Mouse (Mus musculus): ENCODE measurements around the gene Gm21905. TPM values are rescaled to one million over a fixed set of nuclear protein-coding genes. Genes with fewer than 3 reads are reported as not detected.

Gene Gm21905
- total and polyA plus RNA-seq, 2 experiments, result not detected

GRCm38 (mm10) chr5:67884422-67885210 lies 61.6 kb downstream of the Gm21905 start:
- H3K79me2 ChIP-seq (ENCODE audit: control insufficient read depth, insufficient read depth, low read length), result no peaks in the 10 kb centered on the region

GRCm38 (mm10) chr5:67883564-67884171 lies 62.6 kb downstream of the Gm21905 start:
- Histone ChIP-seq H3K27me3 (ENCODE audit: control insufficient read depth, insufficient read depth, low read length) (peaks cover 10% of the 10 kb centered on the region; the same call in 1 of the 2 replicates), H3K79me2 (ENCODE audit: control insufficient read depth, insufficient read depth, low read length) (no peaks in the 10 kb centered on the region), H3K4me1 (ENCODE audit: control insufficient read depth, insufficient read depth, low read length) (no peaks in the 10 kb centered on the region), H3K36me3 (ENCODE audit: control insufficient read depth, insufficient read depth, low read length) (no peaks in the 10 kb centered on the region), H3K4me3 (ENCODE audit: insufficient read depth, low read depth, low read length) (no peak overlapping the region), H3K27ac (replicated peaks; ENCODE audit: insufficient read depth, low read depth, low read length) (no peak overlapping the region), H3K9ac (ENCODE audit: low read depth, low read length) (no peak overlapping the region)
- DNase-seq (ENCODE audit: extremely low read depth, low read depth, low spot score), result no peak
- WGBS, result 80% methylated on average over 1 of the region's 1 CpGs
- TF ChIP-seq CTCF (IDR thresholded peaks at IDR 0.05; ENCODE audit: low read depth, low read length) (no peak), POLR2A (IDR thresholded peaks at IDR 0.05; ENCODE audit: extremely low read depth, insufficient read depth, low read length) (no peak)

More at GRCm38 (mm10) chr5:67884422-67885210, 61.6 kb downstream of the Gm21905 start:
- no peaks in the 10 kb centered on the region for H3K36me3 ChIP-seq (ENCODE audit: control insufficient read depth, insufficient read depth, low read length)
- no peaks in the 10 kb centered on the region for H3K4me1 ChIP-seq (ENCODE audit: control insufficient read depth, insufficient read depth, low read length)
- no peak overlapping the region for H3K9ac ChIP-seq (ENCODE audit: low read depth, low read length)
- H3K27me3 ChIP-seq (ENCODE audit: control insufficient read depth, insufficient read depth, low read length), result peaks cover 10% of the 10 kb centered on the region; the same call in 1 of the 2 replicates
- H3K27ac ChIP-seq (replicated peaks; ENCODE audit: insufficient read depth, low read depth, low read length), result no peak overlapping the region
- no peak for DNase-seq (ENCODE audit: extremely low read depth, low read depth, low spot score)
- WGBS, result 85% methylated on average over 9 of the region's 9 CpGs
- no peak overlapping the region for H3K4me3 ChIP-seq (ENCODE audit: insufficient read depth, low read depth, low read length)
- TF ChIP-seq POLR2A (IDR thresholded peaks at IDR 0.05; ENCODE audit: extremely low read depth, insufficient read depth, low read length), result no peak
- TF ChIP-seq CTCF (IDR thresholded peaks at IDR 0.05; ENCODE audit: low read depth, low read length), result no peak

Other genes with a start within 250 kb of the Gm21905 start
- gene Atp8a1, start 99.0 kb downstream of the Gm21905 start, total RNA-seq (2014; rRNA removed), result 5.1 and 6.3 TPM in 2 replicates
- 1.7 and 3.8 TPM in 2 replicates for gene Atp8a1, start 99.0 kb downstream of the Gm21905 start, polyA plus RNA-seq (2012; rRNA removed)
- not detected in 2 replicates for gene Gm5108, start 4.8 kb downstream of the Gm21905 start, total RNA-seq (2014; rRNA removed)
- gene Gm5108, start 4.8 kb downstream of the Gm21905 start, polyA plus RNA-seq (2012; rRNA removed), result not detected in 2 replicates
- gene Grxcr1, start 85.4 kb upstream of the Gm21905 start, total RNA-seq (2014; rRNA removed), result not detected in 2 replicates
- not detected in 2 replicates for gene Grxcr1, start 85.4 kb upstream of the Gm21905 start, polyA plus RNA-seq (2012; rRNA removed)